Mouse (Mus musculus) forebrain, embryonic 15.5 days (tissue): ENCODE data around the gene Apmap. TPM values are rescaled to one million over a fixed set of nuclear protein-coding genes. Genes with fewer than 3 reads are reported as not detected.
"Not testable (repeated sequence)": the region's sequence is repeated elsewhere in the genome, so short reads cannot be mapped to it uniquely, and the experiment has no call there.

Experiments
- ATAC-seq: fragments of 200-750 bp; cut with Nextera tagmentation; replicated peaks from 2 replicates; pipeline ENCODE4 v1.8.0; 2017; ENCODE audit warnings: mild to moderate bottlenecking, moderate TSS enrichment, moderate library complexity
- H3K27ac ChIP-seq: fragments of 300-500 bp; sonication (generic); replicated peaks from 2 replicates; pipeline ENCODE4 v1.5.1; 2015; ENCODE audit warnings: mild to moderate bottlenecking, inconsistent platforms
- H3K27me3 ChIP-seq: fragments of 300-500 bp; sonication (generic); 2 replicates; pipeline ENCODE4 v1.6.1; 2015; ENCODE audit warnings: inconsistent platforms
- H3K36me3 ChIP-seq: fragments of 300-500 bp; sonication (generic); 2 replicates; pipeline ENCODE4 v1.6.1; 2015; ENCODE audit warnings: mild to moderate bottlenecking, inconsistent platforms
- H3K4me1 ChIP-seq: fragments of 300-500 bp; sonication (generic); 2 replicates; pipeline ENCODE4 v1.6.1; 2015; ENCODE audit warnings: inconsistent platforms
- H3K4me2 ChIP-seq: fragments of 300-500 bp; sonication (generic); replicated peaks from 2 replicates; pipeline ENCODE4 v1.6.1; 2015; ENCODE audit warnings: mild to moderate bottlenecking, inconsistent platforms
- H3K4me3 ChIP-seq: fragments of 300-500 bp; sonication (generic); 2 replicates; pipeline ENCODE4 v1.5.1; 2015; ENCODE audit warnings: mild to moderate bottlenecking, inconsistent platforms
- H3K9ac ChIP-seq: fragments of 300-500 bp; sonication (generic); replicated peaks from 2 replicates; pipeline ENCODE4 v1.6.1; 2015; ENCODE audit warnings: mild to moderate bottlenecking, inconsistent platforms
- H3K9me3 ChIP-seq: fragments of 300-500 bp; sonication (generic); 2 replicates; pipeline ENCODE4 v1.6.1; 2016; ENCODE audit warnings: inconsistent platforms
- WGBS: fragments of 180-500 bp; shearing (Covaris S2); methylation state at CpG from one replicate; pipeline ENCODE4 v1.1.7; 2015; ENCODE audit warnings: mixed read lengths; 5-methylcytosine and 5-hydroxymethylcytosine counted together
- polyA plus RNA-seq: library from polyadenylated mRNA; unstranded; fragments of >200 nt; fragmentation: Nextera tagmentation; extraction: Ambion mirVana; gene quantifications from 2 replicates; pipeline ENCODE4 v1.2.1, GENCODE M21; 2015

Apmap gene
- polyA plus RNA-seq, 1 experiment from 2014 or later, result 41.0 TPM

GRCm38 (mm10) chr2:150567051-150567450 lies 41.3 kb downstream of the Apmap start:
- Histone ChIP-seq H3K9me3 (no peaks in the 10 kb centered on the region), H3K27me3 (no peaks in the 10 kb centered on the region), H3K27ac (no peak overlapping the region), H3K36me3 (no peaks in the 10 kb centered on the region), H3K4me3 (no peak overlapping the region), H3K9ac (no peak overlapping the region), H3K4me1 (no peaks in the 10 kb centered on the region), H3K4me2 (no peak overlapping the region)
- 86% methylated on average over 2 of the region's 2 CpGs for WGBS
- ATAC-seq, result no peak

DNA sequence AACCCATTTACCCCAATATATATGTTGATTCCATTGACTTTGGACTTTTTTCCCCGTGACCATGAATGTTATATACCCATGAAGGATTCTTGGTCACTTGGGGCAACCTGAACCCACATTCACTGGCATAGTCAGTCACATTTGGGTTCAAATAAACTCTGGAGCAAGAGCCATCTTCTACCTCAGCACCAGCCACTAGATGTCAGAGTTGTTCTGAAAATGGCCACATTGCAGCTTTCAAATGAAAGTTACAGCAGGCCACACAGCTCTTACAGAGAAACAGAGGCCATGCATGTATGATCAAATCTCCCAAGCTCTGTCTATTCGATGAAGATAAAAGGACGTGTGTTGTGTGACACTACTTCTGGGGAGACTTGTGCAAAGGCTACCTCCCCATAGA lies 49.8 kb downstream of the Apmap start:
- no peak overlapping the region for H3K4me2 ChIP-seq
- H3K9ac ChIP-seq, result no peak overlapping the region
- no peaks in the 10 kb centered on the region for H3K9me3 ChIP-seq
- ATAC-seq, result peak; percentile 55; the same call in 1 of the 2 replicates
- H3K4me1 ChIP-seq, result no peaks in the 10 kb centered on the region
- no peaks in the 10 kb centered on the region for H3K27me3 ChIP-seq
- no peak overlapping the region for H3K4me3 ChIP-seq
- H3K36me3 ChIP-seq, result no peaks in the 10 kb centered on the region
- WGBS, result 49% methylated on average over 3 of the region's 3 CpGs
- H3K27ac ChIP-seq, result no peak overlapping the region

DNA sequence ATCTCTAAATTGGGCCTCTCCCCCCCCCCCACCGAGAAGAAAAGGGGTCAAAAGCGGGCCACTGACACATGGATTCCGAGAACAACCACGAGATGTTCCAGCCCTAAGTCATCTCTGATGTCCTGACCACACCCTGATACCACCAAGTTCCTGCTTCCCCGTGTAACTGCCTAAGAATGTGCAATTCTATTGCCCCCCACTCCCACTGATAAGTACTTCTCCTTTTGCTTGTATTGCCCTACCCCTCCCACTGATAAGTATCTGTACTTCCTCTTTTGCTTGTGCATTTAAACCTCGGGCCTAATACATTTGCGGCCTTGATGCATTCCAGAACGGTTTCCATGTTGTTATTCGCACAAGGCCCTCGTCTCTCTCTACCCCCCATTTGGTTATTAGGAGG lies 58.8 kb downstream of the Apmap start:
- not testable (repeated sequence) for H3K27me3 ChIP-seq, H3K9me3 ChIP-seq, H3K9ac ChIP-seq, H3K36me3 ChIP-seq, H3K4me3 ChIP-seq, H3K4me1 ChIP-seq, H3K4me2 ChIP-seq, H3K27ac ChIP-seq, ATAC-seq
- WGBS, result 87% methylated on average over 10 of the region's 10 CpGs

Other genes starting within 250 kb of the Apmap start
- gene 3300002I08Rik, start 245.8 kb downstream of the Apmap start, polyA plus RNA-seq, result 13.6 and 16.5 TPM in 2 replicates
- 8.1 and 8.3 TPM in 2 replicates for gene Zfp442, start 157.1 kb downstream of the Apmap start, polyA plus RNA-seq
- gene Zfp345, start 123.5 kb downstream of the Apmap start, polyA plus RNA-seq, result not detected in 2 replicates
- gene Cst7, start 38.2 kb downstream of the Apmap start, polyA plus RNA-seq, result 0.64 TPM in 1 of 2 replicates, not detected in the other
- 25.9 and 26.3 TPM in 2 replicates for gene Acss1, start 59.9 kb upstream of the Apmap start, polyA plus RNA-seq
- not detected in 2 replicates for gene Vsx1, start 80.8 kb upstream of the Apmap start, polyA plus RNA-seq
- gene Entpd6, start 140.5 kb upstream of the Apmap start, polyA plus RNA-seq, result 46.3 and 49.7 TPM in 2 replicates
- 93.0 and 99.8 TPM in 2 replicates for gene Pygb, start 178.2 kb upstream of the Apmap start, polyA plus RNA-seq